Mouse (Mus musculus) stomach, embryonic 16.5 days (tissue): ENCODE measurements at regions not wholly inside any gene's neighbourhood (a gene's known extent, or its start where the extent isn't known, plus 50 kb on each side); places are given as distances from the start of the nearest gene placed in this dataset.

Experiments used
- ATAC-seq: fragments of 200-750 bp; cut with Nextera tagmentation; 2 replicates; pipeline ENCODE4 v1.8.0; 2017; ENCODE audit warnings: moderate number of reproducible peaks, moderate TSS enrichment; ENCODE audit not compliant: insufficient read depth, low FRiP score
- H3K27ac ChIP-seq: fragments of 300-500 bp; sonication (generic); 2 replicates; pipeline ENCODE4 v1.5.1; 2014; ENCODE audit warnings: low read length
- H3K27me3 ChIP-seq: fragments of 300-500 bp; sonication (generic); 2 replicates; pipeline ENCODE4 v1.6.1; 2014; ENCODE audit warnings: low read length, control low read depth, mixed read lengths; ENCODE audit not compliant: control insufficient read depth, insufficient read depth
- H3K36me3 ChIP-seq: fragments of 300-500 bp; sonication (generic); 2 replicates; pipeline ENCODE4 v1.6.1; 2014; ENCODE audit warnings: low read length; ENCODE audit not compliant: control insufficient read depth, insufficient read depth
- H3K4me1 ChIP-seq: fragments of 300-500 bp; sonication (generic); 2 replicates; pipeline ENCODE4 v1.6.1; 2014; ENCODE audit warnings: low read length, control low read depth, mixed read lengths; ENCODE audit not compliant: control insufficient read depth, insufficient read depth
- H3K4me2 ChIP-seq: fragments of 300-500 bp; sonication (generic); 2 replicates; pipeline ENCODE4 v1.6.1; 2014; ENCODE audit warnings: low read depth, low read length, mixed read lengths
- H3K4me3 ChIP-seq: fragments of 300-500 bp; sonication (generic); replicated peaks from 2 replicates; pipeline ENCODE4 v1.5.1; 2014; ENCODE audit warnings: mild to moderate bottlenecking, low read length
- H3K9ac ChIP-seq: fragments of 300-500 bp; sonication (generic); 2 replicates; pipeline ENCODE4 v1.6.1; 2014; ENCODE audit warnings: low read length
- H3K9me3 ChIP-seq: fragments of 300-500 bp; sonication (generic); replicated peaks from 2 replicates; pipeline ENCODE4 v1.6.1; 2016; ENCODE audit warnings: low read length, control low read depth; ENCODE audit not compliant: control insufficient read depth
- WGBS: fragments of 180-500 bp; shearing (Covaris S2); extraction: QIAGEN DNeasy Blood & Tissue Kit; methylation state at CpG from one replicate; pipeline ENCODE4 v1.1.7; 2014; 5-methylcytosine and 5-hydroxymethylcytosine counted together

GRCm38 (mm10) chrX:12436106-12436505, 151.5 kb upstream of the Atp6ap2 start:
- Histone ChIP-seq H3K4me2 (no peak overlapping the region), H3K27me3 (no peaks in the 10 kb centered on the region; the same call in 1 of the 2 replicates)

GRCm38 (mm10) chrX:12439447-12439846, 148.2 kb upstream of the Atp6ap2 start:
- 63% methylated on average over 12 of the region's 12 CpGs for WGBS
- Histone ChIP-seq H3K4me1 (no peaks in the 10 kb centered on the region), H3K4me2 (no peak overlapping the region), H3K27me3 (no peaks in the 10 kb centered on the region; the same call in 1 of the 2 replicates), H3K27ac (no peak overlapping the region), H3K4me3 (no peak overlapping the region), H3K36me3 (no peaks in the 10 kb centered on the region), H3K9me3 (no peaks in the 10 kb centered on the region), H3K9ac (no peak overlapping the region)
- ATAC-seq = no peak

More at GRCm38 (mm10) chrX:12436106-12436505, 151.5 kb upstream of the Atp6ap2 start:
- Histone ChIP-seq H3K27ac (no peak overlapping the region), H3K9ac (no peak overlapping the region), H3K4me1 (no peaks in the 10 kb centered on the region), H3K4me3 (no peak overlapping the region), H3K9me3 (no peaks in the 10 kb centered on the region), H3K36me3 (no peaks in the 10 kb centered on the region)
- no peak for ATAC-seq
- 45% methylated on average over 7 of the region's 7 CpGs for WGBS

GRCm38 (mm10) chrX:12443794-12444193, 143.8 kb upstream of the Atp6ap2 start:
- Histone ChIP-seq H3K9ac (no peak overlapping the region), H3K4me1 (no peaks in the 10 kb centered on the region), H3K4me2 (no peak overlapping the region), H3K4me3 (no peak overlapping the region), H3K9me3 (no peaks in the 10 kb centered on the region), H3K36me3 (no peaks in the 10 kb centered on the region), H3K27me3 (no peaks in the 10 kb centered on the region; the same call in 1 of the 2 replicates), H3K27ac (no peak overlapping the region)
- no peak for ATAC-seq
- WGBS = 72% methylated on average over 5 of the region's 5 CpGs

GRCm38 (mm10) chrX:12445093-12445492, 142.5 kb upstream of the Atp6ap2 start:
- no peaks in the 10 kb centered on the region for H3K36me3 ChIP-seq
- no peak overlapping the region for H3K27ac ChIP-seq
- no peak overlapping the region for H3K4me3 ChIP-seq
- H3K9ac ChIP-seq = no peak overlapping the region
- no peaks in the 10 kb centered on the region for H3K4me1 ChIP-seq
- WGBS = 87% methylated on average over 2 of the region's 2 CpGs
- H3K4me2 ChIP-seq = no peak overlapping the region
- H3K27me3 ChIP-seq = no peaks in the 10 kb centered on the region; the same call in 1 of the 2 replicates
- H3K9me3 ChIP-seq = no peaks in the 10 kb centered on the region
- no peak for ATAC-seq

- no peak overlapping the region for H3K4me2 ChIP-seq
- no peak overlapping the region for H3K4me3 ChIP-seq
- H3K9me3 ChIP-seq = no peaks in the 10 kb centered on the region
- no peaks in the 10 kb centered on the region; the same call in 1 of the 2 replicates for H3K27me3 ChIP-seq
- no peak overlapping the region for H3K9ac ChIP-seq
- H3K4me1 ChIP-seq = no peaks in the 10 kb centered on the region
- ATAC-seq = no peak
- no peaks in the 10 kb centered on the region for H3K36me3 ChIP-seq
- no peak overlapping the region for H3K27ac ChIP-seq
Observed at GRCm38 (mm10) chrX:12447962-12448361, 139.6 kb upstream of the Atp6ap2 start.

GRCm38 (mm10) chrX:12449688-12450087, 137.9 kb upstream of the Atp6ap2 start:
- Histone ChIP-seq H3K9me3 (no peaks in the 10 kb centered on the region), H3K27ac (no peak overlapping the region), H3K9ac (no peak overlapping the region), H3K4me1 (no peaks in the 10 kb centered on the region), H3K4me2 (no peak overlapping the region), H3K36me3 (no peaks in the 10 kb centered on the region), H3K4me3 (no peak overlapping the region), H3K27me3 (no peaks in the 10 kb centered on the region; the same call in 1 of the 2 replicates)
- 64% methylated on average over 3 of the region's 3 CpGs for WGBS
- no peak for ATAC-seq

- Histone ChIP-seq H3K27ac (no peak overlapping the region), H3K27me3 (no peaks in the 10 kb centered on the region; the same call in 1 of the 2 replicates), H3K36me3 (no peaks in the 10 kb centered on the region), H3K4me2 (no peak overlapping the region), H3K9me3 (no peaks in the 10 kb centered on the region), H3K4me1 (no peaks in the 10 kb centered on the region), H3K4me3 (no peak overlapping the region), H3K9ac (no peak overlapping the region)
- WGBS = 68% methylated on average over 8 of the region's 8 CpGs
- ATAC-seq = no peak
Observed at GRCm38 (mm10) chrX:12452979-12453769, 134.4 kb upstream of the Atp6ap2 start.

GRCm38 (mm10) chrX:12461657-12462056, 125.9 kb upstream of the Atp6ap2 start:
- H3K4me2 ChIP-seq = no peak overlapping the region
- WGBS = 100% methylated on average over 2 of the region's 2 CpGs
- no peak overlapping the region for H3K4me3 ChIP-seq
- no peak overlapping the region for H3K27ac ChIP-seq
- no peaks in the 10 kb centered on the region for H3K4me1 ChIP-seq
- H3K9me3 ChIP-seq = no peaks in the 10 kb centered on the region
- H3K36me3 ChIP-seq = no peaks in the 10 kb centered on the region
- no peak for ATAC-seq
- H3K27me3 ChIP-seq = no peaks in the 10 kb centered on the region; the same call in 1 of the 2 replicates
- no peak overlapping the region for H3K9ac ChIP-seq

GRCm38 (mm10) chrX:12462936-12463647, 124.5 kb upstream of the Atp6ap2 start:
- no peak overlapping the region for H3K9ac ChIP-seq
- H3K4me1 ChIP-seq = peaks cover 5% of the 10 kb centered on the region; the same call in 1 of the 2 replicates
- no peak overlapping the region for H3K4me2 ChIP-seq
- H3K27me3 ChIP-seq = no peaks in the 10 kb centered on the region; the same call in 1 of the 2 replicates
- H3K9me3 ChIP-seq = no peaks in the 10 kb centered on the region
- WGBS = 74% methylated on average over 11 of the region's 11 CpGs
- no peak for ATAC-seq
- H3K4me3 ChIP-seq = no peak overlapping the region
- H3K36me3 ChIP-seq = no peaks in the 10 kb centered on the region
- no peak overlapping the region for H3K27ac ChIP-seq
